Mouse (Mus musculus): ENCODE results near the gene Soat1.

Soat1 gene

DNA sequence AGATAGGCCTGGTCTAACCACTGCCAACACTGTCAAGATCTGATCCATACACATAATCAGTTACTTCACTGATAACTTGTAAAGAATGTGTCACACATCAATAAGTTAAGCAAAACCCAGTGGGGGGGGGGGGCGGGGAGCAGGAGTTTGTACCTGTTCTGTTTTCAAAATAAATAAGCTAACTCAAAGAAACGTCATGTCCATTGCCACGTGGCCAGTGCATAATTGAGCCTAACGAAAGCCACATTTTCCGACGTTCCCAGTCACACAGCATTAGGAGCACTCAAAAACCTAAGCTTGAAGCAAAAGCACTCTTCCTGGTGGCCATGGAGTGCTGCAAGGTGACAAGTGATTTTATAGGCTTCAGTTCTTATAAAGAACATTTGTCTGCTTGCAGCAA, 13.1 kb downstream of the Soat1 start:
- TF ChIP-seq NANOG (IDR thresholded peaks at IDR 0.05; ENCODE audit: borderline replicate concordance, low read length) (no peak), CTCF (conservative IDR thresholded peaks at IDR 0.05; ENCODE audit: low read length) (no peak), POU5F1 (IDR thresholded peaks at IDR 0.05; ENCODE audit: borderline replicate concordance, low read length) (no peak)

DNA sequence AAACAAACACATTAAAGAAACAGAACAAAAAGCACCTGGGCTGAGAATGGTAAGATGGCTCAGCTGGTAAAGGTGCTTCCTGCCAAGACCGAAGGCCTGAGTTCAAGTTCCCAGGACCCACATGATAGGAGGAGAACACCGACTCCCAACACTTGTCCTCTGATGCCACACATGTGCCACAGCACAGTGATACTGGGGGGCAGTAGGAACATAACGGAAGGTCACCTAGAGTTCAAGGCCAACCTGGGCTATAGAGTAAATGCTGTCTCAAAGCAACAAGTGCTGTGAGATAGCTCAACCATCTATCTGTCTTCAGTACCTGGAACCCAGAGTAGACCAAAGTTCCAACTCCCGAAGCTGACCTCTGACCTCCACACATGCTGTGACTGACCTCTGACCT, 13.9 kb downstream of the Soat1 start:
- H3K9me3 ChIP-seq (ENCODE audit: low read length), result peaks cover 18% of the 10 kb centered on the region; the same call in 1 of the 2 replicates
- no peak overlapping the region for H3K4me3 ChIP-seq (replicated peaks; ENCODE audit: low read length)
- no peaks in the 10 kb centered on the region for H3K27me3 ChIP-seq (ENCODE audit: insufficient read depth, low read length)
- H3K36me3 ChIP-seq (ENCODE audit: insufficient read depth, low read length), result peaks cover 26% of the 10 kb centered on the region
- no peak for TF ChIP-seq CTCF (conservative IDR thresholded peaks at IDR 0.05; ENCODE audit: low read length)
- TF ChIP-seq NANOG (IDR thresholded peaks at IDR 0.05; ENCODE audit: borderline replicate concordance, low read length), result no peak
- TF ChIP-seq POU5F1 (IDR thresholded peaks at IDR 0.05; ENCODE audit: borderline replicate concordance, low read length), result no peak
- peaks cover 9% of the 10 kb centered on the region for H3K4me1 ChIP-seq (replicated peaks; ENCODE audit: low read depth, low read length)

More for the DNA sequence above, 13.1 kb downstream of the Soat1 start:
- H3K4me3 ChIP-seq (replicated peaks; ENCODE audit: low read length), result no peak overlapping the region
- peaks cover 26% of the 10 kb centered on the region for H3K36me3 ChIP-seq (ENCODE audit: insufficient read depth, low read length)
- H3K4me1 ChIP-seq (replicated peaks; ENCODE audit: low read depth, low read length), result peaks cover 8% of the 10 kb centered on the region; the same call in 1 of the 2 replicates
- no peaks in the 10 kb centered on the region for H3K27me3 ChIP-seq (ENCODE audit: insufficient read depth, low read length)
- H3K9me3 ChIP-seq (ENCODE audit: low read length), result peaks cover 18% of the 10 kb centered on the region; the same call in 1 of the 2 replicates

DNA sequence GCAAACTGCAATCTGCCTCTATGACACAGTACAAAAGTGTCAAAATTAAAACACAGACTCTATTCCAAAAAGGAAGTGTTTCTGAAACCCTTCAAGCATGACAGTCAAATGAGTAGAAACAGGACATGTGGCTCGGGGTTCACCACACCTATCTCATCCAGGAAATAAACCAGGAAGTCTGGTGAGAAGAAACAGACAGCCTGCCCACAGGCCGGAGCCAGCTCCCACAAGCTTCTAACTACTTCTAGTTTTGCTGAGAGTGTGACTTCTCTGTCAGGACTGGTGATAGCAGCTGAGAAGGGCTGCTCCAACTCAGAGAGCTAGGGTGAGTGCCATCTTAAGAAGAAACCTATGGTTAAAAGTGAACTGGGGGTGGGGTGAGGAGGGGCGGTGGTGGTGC, 14.4 kb downstream of the Soat1 start:
- Histone ChIP-seq H3K4me3 (replicated peaks; ENCODE audit: low read length) (no peak overlapping the region), H3K9me3 (ENCODE audit: low read length) (peaks cover 18% of the 10 kb centered on the region; the same call in 1 of the 2 replicates), H3K36me3 (ENCODE audit: insufficient read depth, low read length) (peaks cover 30% of the 10 kb centered on the region), H3K4me1 (replicated peaks; ENCODE audit: low read depth, low read length) (peaks cover 10% of the 10 kb centered on the region), H3K27me3 (ENCODE audit: insufficient read depth, low read length) (no peaks in the 10 kb centered on the region)
- TF ChIP-seq POU5F1 (IDR thresholded peaks at IDR 0.05; ENCODE audit: borderline replicate concordance, low read length), result no peak
- TF ChIP-seq NANOG (IDR thresholded peaks at IDR 0.05; ENCODE audit: borderline replicate concordance, low read length), result no peak
- TF ChIP-seq CTCF (conservative IDR thresholded peaks at IDR 0.05; ENCODE audit: low read length), result no peak

- H3K27me3 ChIP-seq (ENCODE audit: insufficient read depth, low read length), result no peaks in the 10 kb centered on the region
- H3K4me1 ChIP-seq (replicated peaks; ENCODE audit: low read depth, low read length), result peaks cover 9% of the 10 kb centered on the region; the same call in 1 of the 2 replicates
- TF ChIP-seq NANOG (IDR thresholded peaks at IDR 0.05; ENCODE audit: borderline replicate concordance, low read length), result no peak
- no peak for TF ChIP-seq CTCF (conservative IDR thresholded peaks at IDR 0.05; ENCODE audit: low read length)
- TF ChIP-seq POU5F1 (IDR thresholded peaks at IDR 0.05; ENCODE audit: borderline replicate concordance, low read length), result no peak
- peaks cover 18% of the 10 kb centered on the region; the same call in 1 of the 2 replicates for H3K9me3 ChIP-seq (ENCODE audit: low read length)
- H3K36me3 ChIP-seq (ENCODE audit: insufficient read depth, low read length), result peaks cover 30% of the 10 kb centered on the region
- no peak overlapping the region for H3K4me3 ChIP-seq (replicated peaks; ENCODE audit: low read length)
Observed at GRCm38 (mm10) chr1:156458391-156459060, 15.6 kb downstream of the Soat1 start.

- TF ChIP-seq CTCF (conservative IDR thresholded peaks at IDR 0.05; ENCODE audit: low read length) (no peak), POU5F1 (IDR thresholded peaks at IDR 0.05; ENCODE audit: borderline replicate concordance, low read length) (no peak), NANOG (IDR thresholded peaks at IDR 0.05; ENCODE audit: borderline replicate concordance, low read length) (no peak)
- Histone ChIP-seq H3K36me3 (ENCODE audit: insufficient read depth, low read length) (peaks cover 30% of the 10 kb centered on the region), H3K4me3 (replicated peaks; ENCODE audit: low read length) (no peak overlapping the region)
Observed at GRCm38 (mm10) chr1:156455005-156455758, 18.9 kb downstream of the Soat1 start.

GRCm38 (mm10) chr1:156454384-156454783, 19.7 kb downstream of the Soat1 start:
- Histone ChIP-seq H3K27me3 (ENCODE audit: insufficient read depth, low read length) (no peaks in the 10 kb centered on the region), H3K36me3 (ENCODE audit: insufficient read depth, low read length) (peaks cover 30% of the 10 kb centered on the region), H3K4me1 (replicated peaks; ENCODE audit: low read depth, low read length) (peaks cover 28% of the 10 kb centered on the region), H3K4me3 (replicated peaks; ENCODE audit: low read length) (no peak overlapping the region), H3K9me3 (ENCODE audit: low read length) (peaks cover 18% of the 10 kb centered on the region; the same call in 1 of the 2 replicates)
- TF ChIP-seq NANOG (IDR thresholded peaks at IDR 0.05; ENCODE audit: borderline replicate concordance, low read length) (no peak), CTCF (conservative IDR thresholded peaks at IDR 0.05; ENCODE audit: low read length) (no peak), POU5F1 (IDR thresholded peaks at IDR 0.05; ENCODE audit: borderline replicate concordance, low read length) (no peak)

More at GRCm38 (mm10) chr1:156455005-156455758, 18.9 kb downstream of the Soat1 start:
- peaks cover 18% of the 10 kb centered on the region; the same call in 1 of the 2 replicates for H3K9me3 ChIP-seq (ENCODE audit: low read length)
- peaks cover 20% of the 10 kb centered on the region for H3K4me1 ChIP-seq (replicated peaks; ENCODE audit: low read depth, low read length)
- H3K27me3 ChIP-seq (ENCODE audit: insufficient read depth, low read length), result no peaks in the 10 kb centered on the region

DNA sequence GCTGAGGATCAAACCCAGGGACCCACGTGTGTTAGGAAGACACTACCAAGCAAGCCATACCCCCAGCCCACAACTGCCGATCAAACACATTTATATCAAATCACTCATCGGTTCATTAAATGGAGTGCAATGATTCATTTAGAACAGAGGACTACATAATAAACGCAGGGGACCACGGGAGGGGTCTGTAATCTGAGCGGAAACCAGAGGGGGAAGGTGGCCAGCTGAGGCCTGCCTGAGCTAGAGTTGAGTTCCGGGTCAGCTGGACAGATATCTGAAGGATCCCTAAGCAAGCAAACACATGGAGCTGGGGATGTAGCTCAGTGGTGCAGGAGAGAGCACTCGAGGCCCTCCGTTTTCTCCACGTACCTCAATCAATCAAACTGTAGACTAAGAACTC, 20.3 kb downstream of the Soat1 start:
- Histone ChIP-seq H3K36me3 (ENCODE audit: insufficient read depth, low read length) (peaks cover 30% of the 10 kb centered on the region), H3K9me3 (ENCODE audit: low read length) (peaks cover 18% of the 10 kb centered on the region; the same call in 1 of the 2 replicates), H3K4me1 (replicated peaks; ENCODE audit: low read depth, low read length) (peaks cover 31% of the 10 kb centered on the region), H3K4me3 (replicated peaks; ENCODE audit: low read length) (no peak overlapping the region), H3K27me3 (ENCODE audit: insufficient read depth, low read length) (no peaks in the 10 kb centered on the region)
- TF ChIP-seq NANOG (IDR thresholded peaks at IDR 0.05; ENCODE audit: borderline replicate concordance, low read length) (no peak), CTCF (conservative IDR thresholded peaks at IDR 0.05; ENCODE audit: low read length) (no peak), POU5F1 (IDR thresholded peaks at IDR 0.05; ENCODE audit: borderline replicate concordance, low read length) (no peak)

GRCm38 (mm10) chr1:156450478-156450877, 23.7 kb downstream of the Soat1 start:
- no peaks in the 10 kb centered on the region for H3K9me3 ChIP-seq (ENCODE audit: low read length)
- peaks cover 7% of the 10 kb centered on the region for H3K36me3 ChIP-seq (ENCODE audit: insufficient read depth, low read length)
- no peak for TF ChIP-seq CTCF (conservative IDR thresholded peaks at IDR 0.05; ENCODE audit: low read length)
- TF ChIP-seq NANOG (IDR thresholded peaks at IDR 0.05; ENCODE audit: borderline replicate concordance, low read length), result no peak
- no peak for TF ChIP-seq POU5F1 (IDR thresholded peaks at IDR 0.05; ENCODE audit: borderline replicate concordance, low read length)

More at GRCm38 (mm10) chr1:156450478-156450877, 23.7 kb downstream of the Soat1 start:
- Histone ChIP-seq H3K4me1 (replicated peaks; ENCODE audit: low read depth, low read length) (peaks cover 31% of the 10 kb centered on the region), H3K27me3 (ENCODE audit: insufficient read depth, low read length) (no peaks in the 10 kb centered on the region), H3K4me3 (replicated peaks; ENCODE audit: low read length) (no peak overlapping the region)

Measured in E14TG2a.4 (cell line).